Mouse (Mus musculus): ENCODE data around the gene Gm6121. TPM values are rescaled to one million over a fixed set of nuclear protein-coding genes. Genes with fewer than 3 reads are reported as not detected.
"Not testable (repeated sequence)": the region's sequence is repeated elsewhere in the genome, so short reads cannot be mapped to it uniquely, and the experiment has no call there.

Gm6121 gene
- not detected for total RNA-seq (2021)
- long read RNA-seq, experiment 1 = 0 reads
- long read RNA-seq, experiment 2 = 0 reads

DNA sequence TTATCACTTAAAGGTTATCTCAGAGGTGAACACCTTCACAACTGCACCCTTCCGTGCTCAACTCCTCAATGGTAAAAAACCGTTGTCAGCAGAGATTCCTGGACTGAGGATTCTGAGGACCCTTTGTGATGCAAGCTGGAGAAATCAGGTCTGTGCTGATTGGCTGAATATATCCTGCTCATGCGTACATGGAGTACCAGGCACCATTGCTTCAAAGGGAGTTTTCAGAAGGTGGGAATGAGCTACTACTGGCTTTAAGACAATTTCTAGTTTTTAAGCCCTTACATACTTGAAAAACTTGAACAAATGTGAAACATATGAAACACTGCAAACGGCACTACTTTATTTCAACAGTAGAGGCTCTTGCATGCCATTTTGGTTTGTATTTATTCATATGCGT lies at the start of gene Gm6121:
TSS of gene Gm6121 (minus strand) at position 101 of the 400 bp plus-strand sequence.
- not testable (repeated sequence) for DNase-seq

Other genes with a start within 250 kb of the Gm6121 start
- not detected for gene Gm14525, start 233.1 kb downstream of the Gm6121 start, total RNA-seq (2021)